Mouse (Mus musculus) forebrain, embryonic 14.5 days (tissue): Measurements from ENCODE around the gene Tmco1. TPM values are rescaled to one million over a fixed set of nuclear protein-coding genes. Genes with fewer than 3 reads are reported as not detected.
A peak's percentile ranks its signal among the peaks of the same experiment; 100 is the strongest.

Experiments used
- ATAC-seq: fragments of 200-750 bp; cut with Nextera tagmentation; 2 replicates; pipeline ENCODE4 v1.8.0; 2017; ENCODE audit warnings: mild to moderate bottlenecking, moderate library complexity
- DNase-seq: peaks from one replicate; pipeline ENCODE4 v3.0.0-alpha.2; 2015; ENCODE audit warnings: low spot score
- H3K27ac ChIP-seq: fragments of 300-500 bp; sonication (generic); 2 replicates; pipeline ENCODE4 v1.5.1; 2014; ENCODE audit warnings: low read depth, mild to moderate bottlenecking, control low read depth, low read length, moderate library complexity
- H3K27me3 ChIP-seq: fragments of 300-500 bp; sonication (generic); replicated peaks from 2 replicates; pipeline ENCODE4 v1.6.1; 2014; ENCODE audit warnings: low read length, control low read depth, mixed read lengths; ENCODE audit not compliant: control insufficient read depth, insufficient read depth
- H3K36me3 ChIP-seq: fragments of 300-500 bp; sonication (generic); 2 replicates; pipeline ENCODE4 v1.6.1; 2014; ENCODE audit warnings: low read length, control low read depth; ENCODE audit not compliant: control insufficient read depth, insufficient read depth
- H3K4me1 ChIP-seq: fragments of 300-500 bp; sonication (generic); 2 replicates; pipeline ENCODE4 v1.6.1; 2014; ENCODE audit warnings: antibody characterized with exemption, low read length, control low read depth; ENCODE audit not compliant: control insufficient read depth, insufficient read depth
- H3K4me2 ChIP-seq: fragments of 300-500 bp; sonication (generic); 2 replicates; pipeline ENCODE4 v1.6.1; 2014; ENCODE audit warnings: mild to moderate bottlenecking, control low read depth, low read length
- H3K4me3 ChIP-seq: fragments of 300-500 bp; sonication (generic); 2 replicates; pipeline ENCODE4 v1.5.1; 2014; ENCODE audit warnings: low read depth, low read length, control low read depth
- H3K9ac ChIP-seq: fragments of 300-500 bp; sonication (generic); 2 replicates; pipeline ENCODE4 v1.6.1; 2014; ENCODE audit warnings: mild to moderate bottlenecking, low read length, control low read depth, moderate library complexity
- H3K9me3 ChIP-seq: fragments of 300-500 bp; sonication (generic); replicated peaks from 2 replicates; pipeline ENCODE4 v1.6.1; 2016; ENCODE audit warnings: low read length, control low read depth, mixed read lengths; ENCODE audit not compliant: control insufficient read depth
- WGBS: fragments of 180-500 bp; shearing (Covaris S2); extraction: QIAGEN DNeasy Blood & Tissue Kit; methylation state at CpG from one replicate; pipeline ENCODE4 v1.1.7; 2014; 5-methylcytosine and 5-hydroxymethylcytosine counted together
- polyA plus RNA-seq: library from polyadenylated mRNA; unstranded; fragments of >200 nt; fragmentation: Nextera tagmentation; extraction: Ambion mirVana; gene quantifications from 2 replicates; pipeline ENCODE4 v1.2.1, GENCODE M21; 2014

Gene Tmco1
- polyA plus RNA-seq, 1 experiment from 2014 or later: 81.7 TPM

GRCm38 (mm10) chr1:167350597-167351415 lies 42.6 kb downstream of the Tmco1 start:
- H3K36me3 ChIP-seq: peaks cover 9% of the 10 kb centered on the region
- H3K4me3 ChIP-seq: peak overlapping the region; percentile 68
- 33% methylated on average over 13 of the region's 13 CpGs for WGBS
- DNase-seq: no peak
- H3K27me3 ChIP-seq: no peaks in the 10 kb centered on the region
- no peak for ATAC-seq
- no peaks in the 10 kb centered on the region for H3K9me3 ChIP-seq
- peak overlapping the region; percentile 81 for H3K9ac ChIP-seq
- H3K4me1 ChIP-seq: no peaks in the 10 kb centered on the region
- peak overlapping the region; percentile 82 for H3K4me2 ChIP-seq
- no peak overlapping the region for H3K27ac ChIP-seq

GRCm38 (mm10) chr1:167352403-167352802 lies 44.2 kb downstream of the Tmco1 start:
- peaks cover 20% of the 10 kb centered on the region for H3K36me3 ChIP-seq
- no peaks in the 10 kb centered on the region for H3K4me1 ChIP-seq
- H3K9me3 ChIP-seq: no peaks in the 10 kb centered on the region
- H3K27me3 ChIP-seq: no peaks in the 10 kb centered on the region
- H3K9ac ChIP-seq: no peak overlapping the region
- 92% methylated on average over 14 of the region's 14 CpGs for WGBS
- ATAC-seq (no peak), DNase-seq (no peak)
- no peak overlapping the region for H3K4me2 ChIP-seq
- H3K4me3 ChIP-seq: no peak overlapping the region
- H3K27ac ChIP-seq: no peak overlapping the region

DNA sequence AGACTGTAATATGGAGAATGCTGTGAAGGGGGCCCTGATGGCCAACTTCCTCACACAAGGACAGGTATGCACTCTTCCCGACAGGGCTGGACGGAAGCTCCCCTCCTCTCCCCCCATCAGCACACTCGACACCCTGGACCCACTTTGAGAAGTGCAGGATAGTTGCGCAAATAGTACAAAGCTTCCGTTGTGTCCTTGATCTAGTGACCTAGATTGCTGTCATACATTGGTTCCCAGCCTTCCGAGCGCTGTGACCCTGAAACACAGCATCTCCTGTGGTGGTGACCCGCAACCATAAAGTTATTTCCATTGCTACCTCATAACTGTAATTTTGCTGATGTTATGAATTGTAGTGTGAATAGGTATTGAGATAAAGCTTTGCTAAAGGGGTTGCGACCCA lies 49.2 kb downstream of the Tmco1 start:
- H3K27ac ChIP-seq: no peak overlapping the region
- no peak for ATAC-seq
- 95% methylated on average over 9 of the region's 9 CpGs for WGBS
- H3K4me2 ChIP-seq: no peak overlapping the region
- DNase-seq: no peak
- H3K27me3 ChIP-seq: no peaks in the 10 kb centered on the region
- peaks cover 32% of the 10 kb centered on the region for H3K36me3 ChIP-seq
- no peak overlapping the region for H3K9ac ChIP-seq
- H3K4me1 ChIP-seq: no peaks in the 10 kb centered on the region
- no peaks in the 10 kb centered on the region for H3K9me3 ChIP-seq
- no peak overlapping the region for H3K4me3 ChIP-seq

GRCm38 (mm10) chr1:167358731-167359130 lies 50.6 kb downstream of the Tmco1 start:
- ATAC-seq (no peak), DNase-seq (no peak)
- 84% methylated on average over 9 of the region's 9 CpGs for WGBS
- H3K27me3 ChIP-seq: no peaks in the 10 kb centered on the region
- H3K9me3 ChIP-seq: no peaks in the 10 kb centered on the region
- no peak overlapping the region for H3K4me2 ChIP-seq
- no peak overlapping the region for H3K4me3 ChIP-seq
- H3K4me1 ChIP-seq: no peaks in the 10 kb centered on the region
- H3K27ac ChIP-seq: no peak overlapping the region
- H3K36me3 ChIP-seq: peaks cover 32% of the 10 kb centered on the region
- H3K9ac ChIP-seq: no peak overlapping the region

DNA sequence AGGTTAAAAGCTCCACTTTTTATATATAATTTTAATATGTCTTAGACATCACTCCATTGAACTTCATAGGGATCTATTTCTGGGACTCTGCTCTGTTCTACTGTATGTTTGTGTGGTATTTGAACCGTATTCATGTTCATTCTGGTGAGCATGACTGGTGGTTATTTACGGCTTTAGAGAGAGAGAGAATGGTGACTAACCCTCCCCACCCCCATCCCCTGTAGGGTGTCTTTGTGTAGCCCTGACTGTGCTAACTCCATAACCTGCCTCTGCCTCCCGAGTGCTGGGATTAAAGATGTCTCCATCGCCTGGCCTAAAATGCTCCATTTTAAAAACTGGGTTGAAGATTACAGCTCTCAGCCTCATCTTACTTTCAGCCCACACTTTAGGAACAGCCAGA lies 52.1 kb downstream of the Tmco1 start:
- Histone ChIP-seq H3K4me3 (no peak overlapping the region), H3K9me3 (no peaks in the 10 kb centered on the region), H3K27ac (no peak overlapping the region), H3K9ac (no peak overlapping the region), H3K36me3 (peaks cover 31% of the 10 kb centered on the region), H3K27me3 (no peaks in the 10 kb centered on the region), H3K4me1 (no peaks in the 10 kb centered on the region), H3K4me2 (no peak overlapping the region)
- WGBS: 33% methylated on average over 4 of the region's 4 CpGs
- DNase-seq: no peak
- no peak for ATAC-seq

DNA sequence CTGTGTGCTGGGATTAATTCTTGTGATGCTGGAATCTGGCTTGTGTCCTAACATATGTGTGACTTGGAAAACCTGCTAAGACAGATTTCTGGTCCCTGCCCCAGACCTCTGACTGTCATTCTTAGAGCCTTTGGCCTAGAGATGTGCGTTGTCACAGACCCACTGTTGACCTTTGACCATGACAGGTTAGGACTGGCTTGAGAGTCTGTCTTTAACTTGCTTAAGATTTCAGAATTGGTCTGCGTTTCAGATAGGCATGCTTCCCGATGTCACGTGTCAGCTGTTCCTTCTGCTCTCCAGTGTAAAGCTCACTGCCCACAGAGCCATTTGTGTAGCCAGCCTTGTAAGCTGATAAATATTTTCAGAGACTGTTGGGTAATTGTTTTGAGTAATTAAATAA lies 54.6 kb downstream of the Tmco1 start:
- ATAC-seq (no peak), DNase-seq (no peak)
- no peak overlapping the region for H3K4me3 ChIP-seq
- H3K4me2 ChIP-seq: no peak overlapping the region
- WGBS: 82% methylated on average over 4 of the region's 4 CpGs
- H3K4me1 ChIP-seq: no peaks in the 10 kb centered on the region
- H3K9me3 ChIP-seq: no peaks in the 10 kb centered on the region
- no peaks in the 10 kb centered on the region for H3K27me3 ChIP-seq
- peaks cover 14% of the 10 kb centered on the region for H3K36me3 ChIP-seq
- H3K9ac ChIP-seq: no peak overlapping the region
- H3K27ac ChIP-seq: no peak overlapping the region

- DNase-seq: no peak
- Histone ChIP-seq H3K4me1 (no peaks in the 10 kb centered on the region), H3K4me3 (no peak overlapping the region), H3K4me2 (no peak overlapping the region), H3K36me3 (peaks cover 11% of the 10 kb centered on the region), H3K27ac (no peak overlapping the region), H3K27me3 (no peaks in the 10 kb centered on the region), H3K9me3 (no peaks in the 10 kb centered on the region), H3K9ac (no peak overlapping the region)
- 48% methylated on average over 5 of the region's 5 CpGs for WGBS
- ATAC-seq: no peak
Measured at GRCm38 (mm10) chr1:167363322-167363721, 55.1 kb downstream of the Tmco1 start.

GRCm38 (mm10) chr1:167365808-167366207 lies 57.6 kb downstream of the Tmco1 start:
- DNase-seq (no peak), ATAC-seq (no peak)
- no peaks in the 10 kb centered on the region for H3K4me1 ChIP-seq
- H3K4me3 ChIP-seq: no peak overlapping the region
- no peaks in the 10 kb centered on the region for H3K27me3 ChIP-seq
- no peaks in the 10 kb centered on the region for H3K9me3 ChIP-seq
- H3K27ac ChIP-seq: no peak overlapping the region
- H3K9ac ChIP-seq: no peak overlapping the region
- 97% methylated on average over 7 of the region's 7 CpGs for WGBS
- H3K4me2 ChIP-seq: no peak overlapping the region
- H3K36me3 ChIP-seq: peaks cover 9% of the 10 kb centered on the region; the same call in 1 of the 2 replicates

GRCm38 (mm10) chr1:167366621-167367020 lies 58.4 kb downstream of the Tmco1 start:
- Histone ChIP-seq H3K4me3 (no peak overlapping the region), H3K4me1 (no peaks in the 10 kb centered on the region), H3K27me3 (no peaks in the 10 kb centered on the region), H3K36me3 (peaks cover 5% of the 10 kb centered on the region; the same call in 1 of the 2 replicates), H3K4me2 (no peak overlapping the region), H3K27ac (no peak overlapping the region), H3K9me3 (no peaks in the 10 kb centered on the region), H3K9ac (no peak overlapping the region)
- ATAC-seq (no peak), DNase-seq (no peak)
- WGBS: 89% methylated on average over 6 of the region's 6 CpGs
